Mouse (Mus musculus) stomach, embryonic 15.5 days (tissue): ENCODE results near the gene Iqcf5. TPM values are rescaled to one million over a fixed set of nuclear protein-coding genes. Genes with fewer than 3 reads are reported as not detected.

Experiments
- ATAC-seq: fragments of 200-750 bp; cut with Nextera tagmentation; 2 replicates; pipeline ENCODE4 v1.8.0; 2017; ENCODE audit warnings: low read depth, moderate number of reproducible peaks, moderate TSS enrichment; ENCODE audit not compliant: insufficient read depth, low FRiP score
- H3K27ac ChIP-seq: fragments of 300-500 bp; sonication (generic); 2 replicates; pipeline ENCODE4 v1.5.1; 2015; ENCODE audit warnings: mild to moderate bottlenecking, inconsistent platforms
- H3K27me3 ChIP-seq: fragments of 300-500 bp; sonication (generic); replicated peaks from 2 replicates; pipeline ENCODE4 v1.6.1; 2015; ENCODE audit warnings: inconsistent platforms
- H3K36me3 ChIP-seq: fragments of 300-500 bp; sonication (generic); 2 replicates; pipeline ENCODE4 v1.6.1; 2015; ENCODE audit warnings: inconsistent platforms
- H3K4me1 ChIP-seq: fragments of 300-500 bp; sonication (generic); 2 replicates; pipeline ENCODE4 v1.6.1; 2015; ENCODE audit warnings: inconsistent platforms
- H3K4me2 ChIP-seq: fragments of 300-500 bp; sonication (generic); 2 replicates; pipeline ENCODE4 v1.6.1; 2015; ENCODE audit warnings: mild to moderate bottlenecking, inconsistent platforms
- H3K4me3 ChIP-seq: fragments of 300-500 bp; sonication (generic); replicated peaks from 2 replicates; pipeline ENCODE4 v1.5.1; 2015; ENCODE audit warnings: inconsistent platforms
- H3K9ac ChIP-seq: fragments of 300-500 bp; sonication (generic); 2 replicates; pipeline ENCODE4 v1.6.1; 2015; ENCODE audit warnings: inconsistent platforms
- H3K9me3 ChIP-seq: fragments of 300-500 bp; sonication (generic); 2 replicates; pipeline ENCODE4 v1.6.1; 2016; ENCODE audit warnings: inconsistent platforms
- WGBS: fragments of 180-500 bp; shearing (Covaris S2); methylation state at CpG from one replicate; pipeline ENCODE4 v1.1.7; 2015; 5-methylcytosine and 5-hydroxymethylcytosine counted together
- polyA plus RNA-seq: library from polyadenylated mRNA; unstranded; fragments of >200 nt; fragmentation: Nextera tagmentation; extraction: Ambion mirVana; gene quantifications from 2 replicates; pipeline ENCODE4 v1.2.1, GENCODE M21; 2015

The Iqcf5 gene
- polyA plus RNA-seq = not detected in 2 replicates

GRCm38 (mm10) chr9:106514273-106514672 is at the start of gene Iqcf5:
TSS of gene Iqcf5 (plus strand) at chr9:106514573.
- no peak for ATAC-seq
- H3K9ac ChIP-seq = no peak within 1 kb of the TSS
- H3K27me3 ChIP-seq = no peaks in the 10 kb centered on the region
- WGBS = 85% methylated on average over 4 of the region's 4 CpGs
- H3K4me1 ChIP-seq = no peaks in the 10 kb centered on the region
- no peak within 1 kb of the TSS for H3K27ac ChIP-seq
- H3K4me2 ChIP-seq = no peak within 1 kb of the TSS
- no peak within 1 kb of the TSS for H3K4me3 ChIP-seq
- H3K9me3 ChIP-seq = no peaks in the 10 kb centered on the region
- no peaks in the 10 kb centered on the region for H3K36me3 ChIP-seq

DNA sequence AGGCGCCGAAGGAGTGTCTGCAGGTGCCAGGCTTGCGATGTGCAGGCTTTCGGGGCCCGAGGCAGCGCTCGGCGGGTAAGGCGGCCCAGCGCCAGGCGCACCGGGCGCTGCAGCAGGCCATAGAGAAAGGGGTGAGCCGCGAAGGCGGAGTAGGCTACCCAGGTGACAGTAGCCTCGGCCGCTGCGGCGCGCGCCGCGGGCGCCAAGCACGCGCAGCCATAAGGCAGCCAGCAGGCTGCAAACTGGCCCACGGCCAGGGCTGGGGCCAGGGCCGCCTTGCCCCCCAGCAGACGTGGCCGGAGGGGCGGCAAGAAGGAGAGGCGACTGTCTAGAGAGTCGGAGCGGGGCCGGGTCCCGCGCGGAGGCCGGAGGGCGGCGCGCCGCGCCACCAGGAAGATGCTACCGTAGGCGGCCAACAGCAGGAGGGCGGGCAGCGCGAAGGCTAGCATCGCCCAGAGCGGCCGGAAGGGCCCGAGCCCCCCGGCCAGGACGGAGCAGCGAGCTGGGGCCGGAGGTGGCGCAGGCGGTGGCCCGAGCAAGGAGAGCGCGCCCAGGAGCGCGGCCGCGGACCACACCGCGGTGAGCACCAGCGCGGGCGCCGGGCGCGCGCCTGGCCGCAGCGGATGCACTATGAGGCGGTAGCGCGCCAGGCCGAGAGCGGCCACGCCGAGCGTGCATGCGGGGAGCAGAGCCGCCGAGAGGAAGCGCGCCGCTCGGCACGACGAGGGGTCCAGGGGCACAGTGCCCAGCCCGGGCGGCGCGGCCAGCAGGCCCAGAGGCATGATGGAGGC is 49.4 kb upstream of the Iqcf5 start:
- Histone ChIP-seq H3K9ac (peak overlapping the region; percentile 52), H3K4me3 (peak overlapping the region; percentile 61), H3K4me1 (peaks cover 9% of the 10 kb centered on the region), H3K4me2 (peak overlapping the region; percentile 99), H3K36me3 (peaks cover 9% of the 10 kb centered on the region), H3K27ac (no peak overlapping the region), H3K9me3 (no peaks in the 10 kb centered on the region), H3K27me3 (peaks cover 11% of the 10 kb centered on the region; the same call in 1 of the 2 replicates)
- 3% methylated on average over 94 of the region's 99 CpGs for WGBS
- ATAC-seq = peak; percentile 67

- H3K9me3 ChIP-seq = no peaks in the 10 kb centered on the region
- H3K27ac ChIP-seq = no peak within 1 kb of the TSS
- peak within 1 kb of the TSS; percentile 52 for H3K9ac ChIP-seq
- 31% methylated on average over 26 of the region's 26 CpGs for WGBS
- H3K4me1 ChIP-seq = peaks cover 9% of the 10 kb centered on the region
- peaks cover 11% of the 10 kb centered on the region; the same call in 1 of the 2 replicates for H3K27me3 ChIP-seq
- peak within 1 kb of the TSS; percentile 99 for H3K4me2 ChIP-seq
- H3K36me3 ChIP-seq = peaks cover 9% of the 10 kb centered on the region
- peak within 1 kb of the TSS; percentile 61 for H3K4me3 ChIP-seq
- ATAC-seq = no peak
Observed at GRCm38 (mm10) chr9:106465571-106466200, 48.7 kb upstream of the Iqcf5 start, which contains the start of gene Gpr62. TSS of gene Gpr62 (minus strand) at chr9:106465938.

DNA sequence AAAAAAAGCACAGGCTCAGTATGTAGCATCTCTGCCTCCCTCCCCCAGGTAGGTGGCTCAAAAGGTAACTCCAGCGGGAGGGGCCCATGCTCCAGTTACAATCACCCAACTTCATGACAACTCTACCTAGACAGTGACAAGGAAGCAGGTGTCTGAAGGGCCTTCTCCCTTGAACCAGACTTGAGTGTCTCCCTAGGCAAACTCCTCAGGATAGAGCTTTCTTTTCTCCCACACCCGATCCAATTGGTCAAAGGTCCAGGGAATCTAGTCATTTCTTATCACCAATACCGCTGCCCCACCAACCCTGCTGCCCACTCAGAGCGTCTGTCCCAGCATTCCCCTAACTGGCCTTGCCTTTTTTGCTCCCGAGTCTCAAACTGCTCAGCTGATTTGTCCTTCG is 47.7 kb upstream of the Iqcf5 start:
- H3K27me3 ChIP-seq = peaks cover 11% of the 10 kb centered on the region; the same call in 1 of the 2 replicates
- 84% methylated on average over 6 of the region's 6 CpGs for WGBS
- no peak overlapping the region for H3K27ac ChIP-seq
- H3K4me1 ChIP-seq = peaks cover 13% of the 10 kb centered on the region
- peaks cover 9% of the 10 kb centered on the region for H3K36me3 ChIP-seq
- no peak overlapping the region for H3K4me2 ChIP-seq
- no peak for ATAC-seq
- H3K9ac ChIP-seq = no peak overlapping the region
- no peak overlapping the region for H3K4me3 ChIP-seq
- no peaks in the 10 kb centered on the region for H3K9me3 ChIP-seq

DNA sequence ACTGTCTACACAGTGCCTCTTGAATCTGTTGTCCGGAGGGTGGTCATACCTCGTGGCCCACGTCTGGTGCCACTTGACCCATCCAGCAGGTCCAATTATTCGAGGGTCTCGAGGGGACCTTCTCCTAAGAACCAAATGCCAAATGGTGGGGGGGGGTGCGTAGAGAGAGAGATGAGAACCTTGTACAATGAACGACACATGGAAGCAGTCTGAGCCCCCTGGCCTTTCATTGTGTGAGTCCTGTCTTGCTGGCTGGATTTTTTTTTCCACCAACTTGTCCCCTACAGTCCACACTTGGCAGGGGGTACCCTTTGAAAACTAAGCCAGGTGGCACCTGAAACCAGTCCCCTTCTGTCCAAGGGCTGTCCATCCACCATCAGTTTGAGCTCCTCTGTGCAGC is 46.6 kb upstream of the Iqcf5 start:
- peaks cover 11% of the 10 kb centered on the region; the same call in 1 of the 2 replicates for H3K27me3 ChIP-seq
- 90% methylated on average over 7 of the region's 7 CpGs for WGBS
- H3K4me1 ChIP-seq = peaks cover 17% of the 10 kb centered on the region
- H3K9me3 ChIP-seq = no peaks in the 10 kb centered on the region
- no peak overlapping the region for H3K4me2 ChIP-seq
- no peak for ATAC-seq
- H3K36me3 ChIP-seq = peaks cover 5% of the 10 kb centered on the region
- no peak overlapping the region for H3K4me3 ChIP-seq
- no peak overlapping the region for H3K27ac ChIP-seq
- no peak overlapping the region for H3K9ac ChIP-seq

DNA sequence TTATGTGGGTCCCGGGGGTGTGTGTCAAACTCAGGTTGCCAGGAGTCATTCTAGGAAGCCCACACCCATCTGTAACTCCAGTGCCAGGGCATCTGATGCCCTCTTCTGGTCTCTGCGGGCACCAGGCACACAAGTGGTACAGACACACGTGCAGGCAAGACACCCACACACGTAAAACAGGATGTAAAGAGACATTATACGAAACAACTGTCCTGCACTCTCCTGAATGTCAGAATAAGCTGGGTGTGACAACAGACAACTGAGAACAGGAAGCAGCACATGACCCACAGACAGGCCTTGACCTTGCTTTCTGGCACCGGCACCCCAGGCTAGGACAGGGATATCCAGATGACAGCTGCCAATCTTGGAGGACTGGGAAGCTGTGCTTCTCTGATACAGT is 45.1 kb upstream of the Iqcf5 start:
- no peak for ATAC-seq
- WGBS = 62% methylated on average over 6 of the region's 6 CpGs

DNA sequence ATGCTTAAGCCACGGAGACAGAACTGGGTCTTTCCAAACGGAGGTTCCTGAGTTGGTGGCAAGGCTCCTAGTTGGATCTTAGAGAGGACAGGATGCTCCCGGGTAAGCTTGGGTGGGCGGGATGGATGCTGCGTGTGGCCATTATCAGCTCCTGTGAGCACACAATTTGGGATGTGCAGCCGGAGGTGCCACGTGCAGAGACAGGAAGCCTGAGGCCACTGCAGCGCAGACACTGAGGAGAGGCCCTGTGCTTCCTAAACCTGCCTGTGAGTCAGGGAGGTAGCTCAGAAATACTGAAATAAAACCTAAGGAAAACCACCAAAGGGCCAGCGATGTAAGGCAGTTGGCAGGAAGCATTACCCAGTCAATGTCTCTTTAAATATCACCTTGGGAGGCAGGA is 44.6 kb upstream of the Iqcf5 start:
- no peak overlapping the region for H3K9ac ChIP-seq
- H3K4me2 ChIP-seq = no peak overlapping the region
- WGBS = 58% methylated on average over 9 of the region's 9 CpGs
- 0 out of 2 replicates have a peak, but pooled peaks cover 5% of the 10 kb centered on the region for H3K27me3 ChIP-seq
- 0 out of 2 replicates have a peak overlapping the region, but pooled peaks have one; percentile 8 for H3K27ac ChIP-seq
- H3K4me3 ChIP-seq = no peak overlapping the region
- peaks cover 27% of the 10 kb centered on the region for H3K4me1 ChIP-seq
- H3K9me3 ChIP-seq = no peaks in the 10 kb centered on the region
- no peak for ATAC-seq
- no peaks in the 10 kb centered on the region for H3K36me3 ChIP-seq

More for the DNA sequence above, 45.1 kb upstream of the Iqcf5 start:
- no peak overlapping the region for H3K27ac ChIP-seq
- no peak overlapping the region for H3K4me2 ChIP-seq
- H3K27me3 ChIP-seq = peaks cover 6% of the 10 kb centered on the region; the same call in 1 of the 2 replicates
- H3K36me3 ChIP-seq = no peaks in the 10 kb centered on the region
- no peak overlapping the region for H3K9ac ChIP-seq
- peaks cover 27% of the 10 kb centered on the region for H3K4me1 ChIP-seq
- H3K9me3 ChIP-seq = no peaks in the 10 kb centered on the region
- no peak overlapping the region for H3K4me3 ChIP-seq

DNA sequence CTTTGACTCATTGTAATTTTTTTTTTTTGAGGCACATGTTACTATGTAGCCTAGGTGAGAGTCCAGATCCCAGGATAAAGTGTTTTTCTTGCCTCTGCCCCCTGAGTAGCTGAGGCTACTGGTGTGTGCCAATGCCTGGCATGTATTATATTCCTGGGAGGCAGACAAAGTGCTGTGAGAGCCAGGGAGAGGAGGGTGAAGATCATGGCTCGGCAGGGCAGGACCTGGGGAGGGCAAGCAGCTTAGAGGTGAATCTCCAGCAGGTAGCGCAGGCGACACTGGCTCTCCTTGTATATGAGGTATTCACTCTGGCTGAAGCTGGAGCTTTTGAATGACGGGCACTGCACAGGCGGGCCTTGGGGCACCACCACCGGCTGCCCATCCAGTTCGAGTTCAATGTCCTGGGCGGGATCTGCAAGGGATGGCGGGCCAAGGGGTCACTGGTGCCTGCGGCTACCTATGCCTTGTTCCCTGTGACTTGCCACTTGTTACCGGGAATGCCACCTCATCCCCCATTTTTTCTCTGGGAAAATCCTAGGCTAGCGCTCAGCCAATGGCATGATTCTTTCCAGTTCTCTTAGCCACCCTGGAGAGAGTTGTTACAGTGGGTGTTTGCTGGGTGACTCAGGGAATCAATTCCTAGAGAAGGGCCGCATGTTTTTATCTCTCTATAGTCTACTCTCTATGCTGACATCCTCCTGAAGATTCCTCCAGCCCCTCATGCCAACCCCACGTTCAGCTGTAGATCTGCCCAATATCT is 43.2 kb upstream of the Iqcf5 start:
- no peak overlapping the region for H3K4me3 ChIP-seq
- H3K27ac ChIP-seq = no peak overlapping the region
- peaks cover 36% of the 10 kb centered on the region for H3K4me1 ChIP-seq
- no peak overlapping the region for H3K9ac ChIP-seq
- WGBS = 67% methylated on average over 14 of the region's 14 CpGs
- no peaks in the 10 kb centered on the region for H3K27me3 ChIP-seq
- H3K9me3 ChIP-seq = no peaks in the 10 kb centered on the region
- no peaks in the 10 kb centered on the region for H3K36me3 ChIP-seq
- peak overlapping the region; percentile 42 for H3K4me2 ChIP-seq
- ATAC-seq = no peak

DNA sequence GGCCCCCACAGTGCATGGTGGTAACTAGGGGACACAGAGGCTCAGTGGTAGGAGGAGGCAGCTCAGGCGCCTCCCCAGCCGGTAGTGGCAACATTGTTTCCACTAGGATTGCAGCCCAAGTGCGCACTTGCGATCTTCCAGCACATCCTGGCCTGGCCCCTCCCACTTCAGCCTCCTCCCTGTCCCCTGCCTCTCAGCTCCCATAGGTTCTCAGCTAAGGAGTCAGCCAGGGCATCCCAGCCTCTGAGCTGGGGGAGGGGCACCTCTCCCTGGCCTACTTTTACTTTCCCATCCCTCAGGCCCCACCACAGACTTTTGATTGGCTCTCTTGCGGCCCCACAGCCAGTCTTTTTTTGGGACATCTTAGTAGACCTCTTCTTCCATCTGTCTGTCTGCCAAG is 42.5 kb upstream of the Iqcf5 start:
- Histone ChIP-seq H3K36me3 (no peaks in the 10 kb centered on the region), H3K4me2 (peak overlapping the region; percentile 42), H3K4me3 (no peak overlapping the region), H3K9ac (no peak overlapping the region), H3K9me3 (no peaks in the 10 kb centered on the region), H3K27me3 (no peaks in the 10 kb centered on the region), H3K27ac (no peak overlapping the region), H3K4me1 (peaks cover 41% of the 10 kb centered on the region)
- 14% methylated on average over 5 of the region's 5 CpGs for WGBS
- ATAC-seq = no peak

- Histone ChIP-seq H3K27me3 (no peaks in the 10 kb centered on the region), H3K9ac (no peak overlapping the region), H3K9me3 (no peaks in the 10 kb centered on the region), H3K27ac (peak overlapping the region; percentile 1; the same call in 1 of the 2 replicates), H3K4me2 (no peak overlapping the region), H3K4me3 (no peak overlapping the region), H3K36me3 (no peaks in the 10 kb centered on the region), H3K4me1 (peaks cover 41% of the 10 kb centered on the region)
- no peak for ATAC-seq
- 63% methylated on average over 4 of the region's 4 CpGs for WGBS
Observed at GRCm38 (mm10) chr9:106472321-106472720, 42.1 kb upstream of the Iqcf5 start.

DNA sequence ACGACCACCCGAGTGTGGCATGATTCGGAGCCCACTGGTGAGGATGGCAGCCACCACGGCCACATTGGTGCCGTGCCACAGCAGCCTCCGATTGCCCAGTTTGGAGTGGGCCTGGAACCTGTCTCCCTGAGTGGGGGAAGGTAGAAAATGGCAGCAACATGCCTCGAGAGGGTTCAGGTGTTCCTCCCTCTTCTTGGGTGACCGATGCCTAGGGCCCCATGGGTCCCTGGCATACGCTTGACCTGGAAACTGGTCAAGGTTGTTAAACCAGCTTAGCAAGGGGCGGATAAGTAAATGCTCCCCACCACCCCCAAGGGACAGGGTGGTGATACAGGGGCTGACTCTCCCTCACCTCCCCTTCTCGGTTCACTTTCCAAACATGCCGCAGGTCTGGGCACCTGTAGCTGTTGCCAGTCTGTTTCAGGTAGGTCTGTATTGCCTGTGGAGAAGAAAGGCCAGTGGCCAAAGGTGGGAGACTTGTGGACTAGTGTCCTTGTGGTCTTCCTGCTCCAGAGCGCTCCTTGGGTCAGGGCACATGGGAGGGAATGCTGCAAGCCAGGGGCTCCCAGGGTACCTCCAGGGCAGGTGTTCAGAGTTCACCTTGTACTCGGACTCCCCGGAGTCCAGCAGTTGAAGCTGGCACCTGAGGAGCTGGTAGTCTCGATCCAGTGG is 41.2 kb upstream of the Iqcf5 start:
- 87% methylated on average over 16 of the region's 16 CpGs for WGBS
- no peak overlapping the region for H3K4me2 ChIP-seq
- no peak overlapping the region for H3K9ac ChIP-seq
- no peaks in the 10 kb centered on the region for H3K27me3 ChIP-seq
- no peak for ATAC-seq
- no peak overlapping the region for H3K27ac ChIP-seq
- H3K36me3 ChIP-seq = no peaks in the 10 kb centered on the region
- H3K4me3 ChIP-seq = no peak overlapping the region
- peaks cover 47% of the 10 kb centered on the region for H3K4me1 ChIP-seq
- H3K9me3 ChIP-seq = no peaks in the 10 kb centered on the region
